Mouse (Mus musculus) testis, adult 2 months (tissue): ENCODE measurements at regions not wholly inside any gene's neighbourhood (a gene's known extent, or its start where the extent isn't known, plus 50 kb on each side); places are given as distances from the start of the nearest gene placed in this dataset.

Experiments used
- H3K27ac ChIP-seq: fragments of 200-500 bp; 2 replicates; pipeline ENCODE4 v1.5.1; 2012; ENCODE audit warnings: low read depth, low read length; ENCODE audit not compliant: control insufficient read depth, insufficient read depth
- H3K27me3 ChIP-seq: fragments of 200-500 bp; 2 replicates; pipeline ENCODE4 v1.6.1; 2012; ENCODE audit warnings: mild to moderate bottlenecking, low read length, moderate library complexity; ENCODE audit not compliant: control insufficient read depth, insufficient read depth
- H3K36me3 ChIP-seq: fragments of 200-500 bp; 2 replicates; pipeline ENCODE4 v1.6.1; 2012; ENCODE audit warnings: mild to moderate bottlenecking, low read length; ENCODE audit not compliant: control insufficient read depth, insufficient read depth
- H3K4me1 ChIP-seq: fragments of 200-500 bp; 2 replicates; pipeline ENCODE4 v1.6.1; 2012; ENCODE audit warnings: low read length; ENCODE audit not compliant: control insufficient read depth, insufficient read depth
- H3K4me3 ChIP-seq: fragments of 200-500 bp; 2 replicates; pipeline ENCODE4 v1.5.1; 2012; ENCODE audit warnings: low read depth, mild to moderate bottlenecking, low read length, moderate library complexity, mixed read lengths; ENCODE audit not compliant: control insufficient read depth
- CTCF ChIP-seq: fragments of 200-500 bp; IDR thresholded peaks from 2 replicates; pipeline ENCODE4 v1.5.1; 2012; ENCODE audit warnings: low read depth, mild to moderate bottlenecking, inconsistent platforms, low read length, moderate library complexity; ENCODE audit not compliant: control insufficient read depth, insufficient read depth, insufficient replicate concordance
- POLR2A ChIP-seq: fragments of 200-500 bp; IDR thresholded peaks from 2 replicates; pipeline ENCODE4 v1.6.1; 2012; ENCODE audit warnings: low read depth, mild to moderate bottlenecking, inconsistent platforms, low read length, moderate library complexity; ENCODE audit not compliant: control insufficient read depth

DNA sequence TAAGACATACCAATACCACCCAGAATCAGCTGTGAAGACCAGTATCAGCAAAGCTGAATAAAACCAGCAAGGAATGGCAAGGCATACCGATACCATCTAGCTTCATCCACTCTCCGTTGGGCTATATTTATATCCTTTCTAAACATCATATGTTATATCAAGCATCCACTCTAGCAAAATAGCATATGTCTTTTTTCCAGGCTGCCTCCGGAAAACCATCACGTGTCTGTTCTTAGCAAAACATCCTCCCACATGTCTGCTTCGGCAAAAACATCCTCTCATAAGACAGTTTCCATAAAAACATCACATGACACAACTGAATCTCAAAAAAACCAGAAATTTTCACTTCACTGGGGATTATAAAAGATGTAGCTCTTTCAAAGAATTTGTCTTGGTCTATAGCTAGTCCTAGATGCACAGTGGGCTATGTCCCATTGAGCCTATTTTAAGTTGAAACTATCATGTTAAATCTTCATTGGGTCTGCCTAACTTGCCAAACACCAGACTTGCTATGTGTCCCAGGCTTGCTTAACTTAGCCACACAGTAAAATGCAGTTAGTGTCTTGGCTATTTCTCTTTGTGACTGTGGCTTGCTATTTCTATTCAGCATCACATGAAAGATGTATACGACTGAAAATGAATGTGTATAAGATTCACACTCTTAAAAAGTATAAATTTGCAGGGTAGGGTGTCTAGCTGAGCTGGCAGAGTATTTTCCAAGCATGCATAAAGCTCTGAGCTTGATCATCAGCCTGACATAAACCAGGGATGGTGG lies 278.2 kb downstream of the Kcnrg start:
- Histone ChIP-seq H3K4me1 (no peaks in the 10 kb centered on the region), H3K27me3 (no peaks in the 10 kb centered on the region), H3K27ac (no peak overlapping the region), H3K4me3 (no peak overlapping the region), H3K36me3 (no peaks in the 10 kb centered on the region)
- no peak for TF ChIP-seq CTCF
- no peak for TF ChIP-seq POLR2A

DNA sequence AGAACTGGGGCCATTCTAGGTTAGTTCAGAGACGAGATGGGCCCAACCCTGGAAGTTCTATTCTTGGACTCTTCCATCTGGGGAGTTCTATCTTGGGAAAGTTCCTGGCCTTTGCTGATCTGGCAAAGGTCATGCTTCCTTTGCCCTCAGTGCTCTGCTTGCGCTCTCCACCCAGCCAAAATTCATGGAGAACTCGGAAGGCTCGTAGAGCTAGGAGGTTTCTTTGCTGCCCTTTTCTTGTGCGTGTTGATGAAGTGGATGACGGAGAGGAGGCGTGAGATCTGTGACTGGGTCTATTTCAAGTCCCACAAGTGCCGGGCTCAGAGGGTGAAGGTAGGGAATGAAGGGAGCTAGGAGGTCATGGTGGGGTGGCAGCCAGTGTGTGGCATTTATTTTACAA lies 282.4 kb downstream of the Kcnrg start:
- TF ChIP-seq POLR2A = no peak
- H3K36me3 ChIP-seq = no peaks in the 10 kb centered on the region
- H3K4me3 ChIP-seq = no peak overlapping the region
- no peaks in the 10 kb centered on the region for H3K4me1 ChIP-seq
- H3K27me3 ChIP-seq = no peaks in the 10 kb centered on the region
- H3K27ac ChIP-seq = no peak overlapping the region

DNA sequence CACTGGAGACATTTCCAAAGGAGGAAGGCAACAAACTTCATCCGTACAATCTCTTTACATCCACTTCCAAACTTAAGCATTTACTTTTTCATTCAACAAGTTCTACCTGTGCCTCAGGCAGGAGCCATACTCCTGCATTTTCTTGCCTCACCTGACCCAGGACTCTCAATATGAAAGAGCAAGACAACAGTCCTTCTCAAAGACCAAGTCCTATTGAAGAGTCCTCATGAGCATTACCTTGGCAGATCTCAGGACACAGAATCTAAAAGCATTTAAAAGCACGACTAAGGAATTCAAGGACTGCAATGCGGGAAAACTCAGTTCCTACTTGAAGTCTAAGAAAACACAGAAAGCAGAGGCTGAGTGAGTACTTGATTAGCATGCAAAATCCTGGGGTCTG lies 286.5 kb downstream of the Kcnrg start:
- Histone ChIP-seq H3K27me3 (no peaks in the 10 kb centered on the region), H3K36me3 (no peaks in the 10 kb centered on the region), H3K4me3 (no peak overlapping the region), H3K4me1 (no peaks in the 10 kb centered on the region), H3K27ac (no peak overlapping the region)
- TF ChIP-seq CTCF (no peak), POLR2A (no peak)

DNA sequence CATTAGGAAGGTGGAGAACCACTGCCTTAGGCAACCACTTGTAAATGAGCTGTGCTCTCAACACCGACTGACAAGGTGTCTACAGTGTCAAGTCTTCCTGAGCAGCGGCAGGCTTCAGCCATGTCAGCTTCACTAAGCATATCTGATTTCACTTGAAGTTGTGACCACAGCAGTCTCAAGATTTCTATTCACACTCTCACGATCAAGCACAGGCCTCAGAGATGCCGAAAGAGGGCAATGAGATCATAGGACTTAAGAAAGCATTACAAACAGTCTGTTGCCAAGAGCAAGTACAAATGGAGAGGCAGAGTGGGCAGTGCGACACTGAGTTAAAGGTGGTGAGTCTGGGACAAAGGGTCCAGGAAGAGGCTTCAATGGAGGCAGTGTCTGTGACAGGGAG lies 289.6 kb downstream of the Kcnrg start:
- Histone ChIP-seq H3K4me1 (no peaks in the 10 kb centered on the region), H3K36me3 (no peaks in the 10 kb centered on the region), H3K27ac (no peak overlapping the region), H3K4me3 (no peak overlapping the region), H3K27me3 (no peaks in the 10 kb centered on the region)
- no peak for TF ChIP-seq CTCF
- TF ChIP-seq POLR2A = no peak

DNA sequence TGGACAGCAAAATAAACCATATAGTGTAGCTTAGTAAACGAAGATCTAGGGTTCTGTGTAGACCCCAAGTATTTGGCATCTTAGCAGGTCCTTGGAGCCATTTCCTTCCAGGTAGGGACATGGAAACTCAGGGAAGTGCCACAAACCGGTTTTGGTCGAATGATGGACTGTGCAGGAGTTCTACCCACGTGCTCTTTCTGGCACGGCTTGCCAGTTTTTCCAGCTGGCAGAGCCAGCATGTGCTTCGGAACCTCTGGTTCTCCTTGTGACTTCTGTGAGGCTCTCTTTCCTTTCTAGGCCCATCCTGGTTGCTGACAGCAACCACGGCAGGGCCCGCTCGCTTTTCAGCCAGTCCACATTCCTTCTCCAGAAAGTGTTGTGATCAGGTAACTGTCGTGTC lies 291.4 kb downstream of the Kcnrg start:
- no peak overlapping the region for H3K27ac ChIP-seq
- TF ChIP-seq CTCF = no peak
- no peak for TF ChIP-seq POLR2A
- no peaks in the 10 kb centered on the region for H3K27me3 ChIP-seq
- H3K36me3 ChIP-seq = no peaks in the 10 kb centered on the region
- H3K4me1 ChIP-seq = no peaks in the 10 kb centered on the region
- no peak overlapping the region for H3K4me3 ChIP-seq

DNA sequence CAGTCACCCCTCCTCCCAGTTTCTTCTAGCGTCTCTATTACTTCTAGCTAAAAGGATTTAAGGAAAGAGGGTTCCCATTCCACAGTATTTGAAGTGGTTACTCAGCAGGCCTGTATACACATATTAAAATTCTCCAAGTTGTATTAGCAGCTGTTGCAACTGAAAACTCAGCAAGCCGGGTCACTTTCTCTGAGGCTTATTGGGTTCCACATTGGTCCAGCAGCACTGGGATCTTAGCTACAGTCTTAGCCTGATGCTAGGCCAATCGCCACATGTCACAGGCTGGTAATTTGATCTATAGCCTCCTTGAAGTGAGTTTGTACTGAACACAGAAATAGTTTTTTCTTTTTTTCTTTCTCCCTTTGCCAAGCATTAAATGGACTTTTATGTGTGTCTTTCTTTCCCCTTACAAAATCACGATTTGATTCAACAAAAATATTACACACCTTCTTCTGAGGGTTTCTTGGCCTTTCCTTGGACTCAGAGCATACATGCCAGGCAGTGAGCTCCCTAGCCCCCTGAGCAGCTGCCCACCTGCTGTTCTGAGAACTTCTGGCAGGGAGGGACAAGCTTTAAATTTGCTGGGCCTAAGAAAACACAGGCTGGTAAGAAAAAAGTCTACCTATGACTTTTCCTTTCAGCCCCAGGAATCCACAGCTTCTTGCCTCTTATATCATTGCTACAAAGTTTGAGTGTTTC lies 297.3 kb downstream of the Kcnrg start:
- TF ChIP-seq CTCF = no peak
- TF ChIP-seq POLR2A = no peak
- no peaks in the 10 kb centered on the region for H3K36me3 ChIP-seq
- no peaks in the 10 kb centered on the region for H3K4me1 ChIP-seq
- no peak overlapping the region for H3K27ac ChIP-seq
- no peaks in the 10 kb centered on the region for H3K27me3 ChIP-seq
- H3K4me3 ChIP-seq = no peak overlapping the region

DNA sequence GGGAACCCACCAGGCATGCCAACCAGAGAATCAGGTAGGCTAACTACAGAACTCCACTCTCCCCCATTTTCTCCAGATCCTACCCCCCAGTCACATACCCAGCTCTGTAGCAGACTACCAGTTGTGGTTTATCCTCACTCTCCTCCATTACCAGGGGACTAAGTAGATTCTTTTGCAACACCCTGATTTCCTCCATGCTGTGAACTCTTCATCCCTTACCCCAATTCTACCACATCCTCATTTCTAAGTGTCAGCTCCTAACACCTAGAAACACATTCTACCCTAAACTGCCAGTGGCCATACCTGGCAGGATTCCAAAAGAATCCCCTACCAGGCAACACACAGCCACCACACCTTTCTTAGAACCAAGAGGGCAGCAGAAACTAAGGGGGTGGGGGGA lies 310.9 kb downstream of the Kcnrg start:
- no peak for TF ChIP-seq POLR2A
- no peak for TF ChIP-seq CTCF
- Histone ChIP-seq H3K36me3 (no peaks in the 10 kb centered on the region), H3K4me3 (no peak overlapping the region), H3K27me3 (no peaks in the 10 kb centered on the region), H3K4me1 (no peaks in the 10 kb centered on the region), H3K27ac (no peak overlapping the region)

DNA sequence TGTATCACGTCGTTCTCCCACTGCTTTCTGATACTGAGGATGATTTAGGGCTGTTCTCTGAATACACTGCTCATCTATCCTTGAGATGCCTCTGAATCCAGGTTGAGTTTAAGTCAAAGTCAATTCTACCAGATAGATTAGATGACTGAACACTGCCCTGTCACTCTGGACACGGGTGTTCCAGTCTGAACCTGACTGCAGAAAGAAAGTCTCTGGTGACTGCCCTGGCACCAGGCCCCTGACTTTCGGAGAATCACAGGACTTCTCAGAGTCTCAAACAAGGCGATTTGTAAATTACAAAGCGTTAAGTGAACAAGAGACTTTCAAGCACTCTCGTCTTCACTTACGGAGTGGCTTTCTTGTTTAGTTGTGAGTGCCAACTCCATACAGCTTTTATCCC lies 324.6 kb downstream of the Kcnrg start:
- TF ChIP-seq CTCF (no peak), POLR2A (no peak)
- Histone ChIP-seq H3K36me3 (no peaks in the 10 kb centered on the region), H3K4me3 (no peak overlapping the region), H3K4me1 (no peaks in the 10 kb centered on the region), H3K27ac (no peak overlapping the region), H3K27me3 (no peaks in the 10 kb centered on the region)
